Mouse (Mus musculus): Measurements from ENCODE around the gene Zcchc3. TPM values are rescaled to one million over a fixed set of nuclear protein-coding genes. Genes with fewer than 3 reads are reported as not detected.

The Zcchc3 gene
- 1.2 TPM for polyA plus RNA-seq (2017; shearing (Covaris generic))

DNA sequence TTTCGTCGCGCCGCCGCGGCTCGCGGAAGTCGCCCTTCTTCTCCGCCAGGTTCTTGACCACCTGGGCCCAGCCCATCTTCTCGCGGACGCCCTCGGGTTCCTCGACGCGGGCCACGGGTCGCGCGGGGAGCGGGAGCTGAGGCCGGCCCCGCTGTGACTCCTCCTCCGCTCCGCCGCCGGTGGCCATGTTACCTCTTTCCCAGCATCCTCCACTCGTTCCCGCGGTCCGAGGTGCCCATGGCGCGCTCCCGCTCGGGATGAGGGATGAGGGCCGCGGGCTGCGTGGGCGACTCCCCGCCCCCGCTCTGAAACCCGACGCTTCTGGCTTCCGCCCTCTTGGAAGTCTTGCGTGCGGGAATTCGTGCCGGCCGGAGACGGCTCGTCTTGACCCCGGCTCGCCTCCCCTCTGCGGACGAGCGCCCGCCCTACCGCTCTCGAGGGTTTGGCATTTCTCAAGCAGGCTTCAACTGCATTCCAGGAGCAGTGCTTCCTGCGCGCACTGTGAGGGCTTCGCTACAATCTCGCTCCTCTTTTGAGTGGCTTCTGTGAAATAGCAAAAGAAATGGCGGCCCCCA, at the start of gene Zcchc3:
Zcchc3 (minus strand) TSS at position 437 of the 575 bp plus-strand sequence.

DNA sequence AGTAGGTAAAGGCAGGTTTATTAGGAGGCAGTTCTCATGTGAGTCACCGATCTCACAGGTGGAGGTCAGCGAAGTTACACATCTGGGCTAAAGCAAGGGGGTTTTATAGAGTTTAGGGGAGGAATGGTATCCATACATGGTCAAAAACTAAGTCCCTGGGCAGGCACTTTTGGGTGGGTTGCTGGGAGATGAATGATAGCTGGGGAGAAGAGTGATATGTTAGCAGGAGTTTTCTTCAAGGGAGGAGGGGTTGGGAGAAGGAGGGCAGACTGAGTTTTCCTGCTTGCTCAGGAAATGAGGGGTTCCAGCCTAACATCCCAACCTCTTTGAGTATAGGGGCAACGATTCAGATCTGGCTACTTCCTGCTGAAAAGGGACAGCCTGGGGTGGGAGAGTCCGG, 460 bp upstream of the Zcchc3 start, which contains the start of gene 6820408C15Rik:
6820408C15Rik (plus strand) TSS at position 301 of the 400 bp plus-strand sequence.

DNA sequence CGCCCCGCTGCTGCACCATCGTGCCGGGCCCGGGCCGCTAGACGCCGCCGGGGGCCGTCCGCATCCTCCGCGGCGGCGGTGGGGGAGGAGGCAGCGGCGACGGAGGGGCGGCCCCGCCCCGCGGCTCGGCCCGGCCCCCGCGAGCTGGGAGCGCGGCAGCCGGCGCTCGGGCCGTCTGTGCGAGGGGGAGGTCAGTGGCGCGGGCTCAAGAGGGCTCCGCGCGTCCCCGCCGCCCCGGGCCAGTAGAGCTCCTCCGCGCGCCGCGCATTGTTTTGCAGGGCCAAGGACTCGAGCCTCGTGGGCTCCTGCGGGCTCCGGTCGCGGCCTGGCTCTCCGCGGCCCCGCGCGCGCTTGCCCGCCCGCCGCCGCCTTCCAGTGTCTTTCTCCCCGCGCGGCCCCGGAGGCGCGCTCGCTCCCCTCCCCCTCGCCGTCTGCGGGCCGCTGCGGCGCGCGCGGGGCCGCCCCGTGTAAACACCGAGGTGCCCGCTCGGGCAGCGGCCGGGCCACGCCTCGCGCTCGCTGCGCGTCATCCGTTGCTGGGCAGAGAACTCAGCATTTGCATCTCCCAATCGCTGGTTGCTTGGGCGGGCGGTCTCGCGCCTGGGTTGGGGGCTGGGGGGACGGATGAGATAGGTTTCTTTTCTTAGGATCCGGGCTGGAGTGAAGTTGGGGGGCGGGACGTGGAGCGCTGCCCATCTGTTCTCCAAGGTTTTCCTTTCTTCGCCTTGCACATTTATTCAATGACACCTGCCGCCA, 17.0 kb downstream of the Zcchc3 start, which contains the start of gene Sox12:
Sox12 (minus strand) TSS at position 384 of the 756 bp plus-strand sequence.

GRCm38 (mm10) chr2:152376345-152376741, 38.5 kb downstream of the Zcchc3 start, which contains the start of gene Nrsn2:
Nrsn2 (minus strand) TSS chr2:152376638.

Other genes with a start within 250 kb of the Zcchc3 start
- gene Csnk2a1, start 188.2 kb downstream of the Zcchc3 start, polyA plus RNA-seq (2017; shearing (Covaris generic)): 63.4 TPM
- gene Tbc1d20, start 121.2 kb downstream of the Zcchc3 start, polyA plus RNA-seq (2017; shearing (Covaris generic)): 39.3 TPM
- gene Rbck1, start 82.4 kb downstream of the Zcchc3 start, polyA plus RNA-seq (2017; shearing (Covaris generic)): 339 TPM
- gene Trib3, start 71.0 kb downstream of the Zcchc3 start, polyA plus RNA-seq (2017; shearing (Covaris generic)): 3.7 TPM
- gene Nrsn2, start 38.4 kb downstream of the Zcchc3 start, polyA plus RNA-seq (2017; shearing (Covaris generic)): not detected
- 0.06 TPM for gene Sox12, start 17.0 kb downstream of the Zcchc3 start, polyA plus RNA-seq (2017; shearing (Covaris generic))
- gene 6820408C15Rik, start 560 bp upstream of the Zcchc3 start, polyA plus RNA-seq (2017; shearing (Covaris generic)): not detected
- gene Defb23, start 49.6 kb upstream of the Zcchc3 start, polyA plus RNA-seq (2017; shearing (Covaris generic)): not detected
- gene Defb20, start 62.0 kb upstream of the Zcchc3 start, polyA plus RNA-seq (2017; shearing (Covaris generic)): not detected
- not detected for gene Defb22, start 75.1 kb upstream of the Zcchc3 start, polyA plus RNA-seq (2017; shearing (Covaris generic))
- gene Defb26, start 96.7 kb upstream of the Zcchc3 start, polyA plus RNA-seq (2017; shearing (Covaris generic)): not detected
- gene Defb28, start 103.2 kb upstream of the Zcchc3 start, polyA plus RNA-seq (2017; shearing (Covaris generic)): not detected
- not detected for gene Defb29, start 125.1 kb upstream of the Zcchc3 start, polyA plus RNA-seq (2017; shearing (Covaris generic))
- gene Gm17416, start 154.3 kb upstream of the Zcchc3 start, polyA plus RNA-seq (2017; shearing (Covaris generic)): not detected
- gene Defb21, start 157.7 kb upstream of the Zcchc3 start, polyA plus RNA-seq (2017; shearing (Covaris generic)): not detected
- not detected for gene Defb19, start 165.3 kb upstream of the Zcchc3 start, polyA plus RNA-seq (2017; shearing (Covaris generic))
- gene Defb45, start 184.4 kb upstream of the Zcchc3 start, polyA plus RNA-seq (2017; shearing (Covaris generic)): not detected
- gene Defb36, start 189.3 kb upstream of the Zcchc3 start, polyA plus RNA-seq (2017; shearing (Covaris generic)): not detected
- not detected for gene Defb25, start 208.0 kb upstream of the Zcchc3 start, polyA plus RNA-seq (2017; shearing (Covaris generic))
- gene Rem1, start 211.9 kb upstream of the Zcchc3 start, polyA plus RNA-seq (2017; shearing (Covaris generic)): not detected

Measured in activated CD4-positive, CD25-positive, alpha-beta regulatory T cell, adult 9 weeks (primary cell).